Mouse (Mus musculus): ENCODE measurements around the gene Ep400. TPM values are rescaled to one million over a fixed set of nuclear protein-coding genes. Genes with fewer than 3 reads are reported as not detected.

Ep400 gene
- polyA plus RNA-seq, 1 experiment from 2014 or later = 42.6 TPM

- no peak for ATAC-seq (ENCODE audit: insufficient number of reproducible peaks, insufficient read depth, low FRiP score, low TSS enrichment, low read depth)
- no peak overlapping the region for H3K27ac ChIP-seq
- 58% methylated on average over 2 of the region's 2 CpGs for WGBS
Measured at GRCm38 (mm10) chr5:110624319-110624718, 146.2 kb downstream of the Ep400 start.

DNA sequence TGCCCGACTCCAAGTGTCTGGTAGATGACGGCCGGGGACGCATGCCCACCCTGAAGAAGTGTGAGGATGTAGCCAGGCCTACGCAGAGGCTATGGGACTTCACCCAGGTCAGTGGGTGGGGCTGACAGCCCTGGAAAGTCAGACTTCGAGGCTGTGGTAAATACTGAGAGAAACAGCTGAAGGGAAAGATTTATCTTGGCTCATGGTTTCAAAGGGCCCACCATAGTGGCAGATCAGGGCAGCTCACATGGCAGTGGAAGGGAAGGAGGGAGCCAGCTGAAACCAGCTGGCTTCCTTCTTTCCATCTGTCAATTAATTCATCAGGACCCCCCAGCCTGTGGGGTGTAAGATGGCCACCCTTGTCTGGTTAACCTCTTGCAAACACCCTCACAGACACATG lies 151.3 kb downstream of the Ep400 start:
- Histone ChIP-seq H3K9ac (replicated peaks) (no peak overlapping the region), H3K4me2 (no peak overlapping the region), H3K4me3 (replicated peaks) (no peak overlapping the region), H3K27ac (no peak overlapping the region), H3K4me1 (replicated peaks) (no peaks in the 10 kb centered on the region), H3K36me3 (no peaks in the 10 kb centered on the region), H3K27me3 (no peaks in the 10 kb centered on the region), H3K9me3 (no peaks in the 10 kb centered on the region)
- no peak for ATAC-seq (ENCODE audit: insufficient number of reproducible peaks, insufficient read depth, low FRiP score, low TSS enrichment, low read depth)
- 88% methylated on average over 6 of the region's 6 CpGs for WGBS

More at GRCm38 (mm10) chr5:110624319-110624718, 146.2 kb downstream of the Ep400 start:
- Histone ChIP-seq H3K4me2 (no peak overlapping the region), H3K9ac (replicated peaks) (no peak overlapping the region), H3K27me3 (peaks cover 2% of the 10 kb centered on the region; the same call in 1 of the 2 replicates), H3K4me1 (replicated peaks) (peaks cover 11% of the 10 kb centered on the region), H3K36me3 (no peaks in the 10 kb centered on the region), H3K4me3 (replicated peaks) (no peak overlapping the region), H3K9me3 (no peaks in the 10 kb centered on the region)

Small RNA genes within 50 kb of the gene (microRNA-seq; reads per million reads assigned to microRNA genes)
- gene Mir7026 = 1.9 reads per million

Other genes with a start within 250 kb of the Ep400 start
- gene Galnt9, start 226.4 kb downstream of the Ep400 start, polyA plus RNA-seq (2016; fragmentation: Nextera tagmentation; extraction: Ambion mirVana) = 0.09 TPM in 2 replicates
- gene Noc4l, start 117.3 kb downstream of the Ep400 start, polyA plus RNA-seq (2016; fragmentation: Nextera tagmentation; extraction: Ambion mirVana) = 57.1 and 60.5 TPM in 2 replicates
- gene Ddx51, start 117.3 kb downstream of the Ep400 start, polyA plus RNA-seq (2016; fragmentation: Nextera tagmentation; extraction: Ambion mirVana) = 34.5 and 43.1 TPM in 2 replicates
- 31.5 and 35.5 TPM in 2 replicates for gene Pus1, start 9.9 kb upstream of the Ep400 start, polyA plus RNA-seq (2016; fragmentation: Nextera tagmentation; extraction: Ambion mirVana)
- gene Ulk1, start 39.4 kb upstream of the Ep400 start, polyA plus RNA-seq (2016; fragmentation: Nextera tagmentation; extraction: Ambion mirVana) = 28.2 and 29.6 TPM in 2 replicates
- gene Hscb, start 69.1 kb upstream of the Ep400 start, polyA plus RNA-seq (2016; fragmentation: Nextera tagmentation; extraction: Ambion mirVana) = 30.9 and 33.9 TPM in 2 replicates
- gene Chek2, start 69.3 kb upstream of the Ep400 start, polyA plus RNA-seq (2016; fragmentation: Nextera tagmentation; extraction: Ambion mirVana) = 30.9 and 32.6 TPM in 2 replicates
- 20.0 and 23.0 TPM in 2 replicates for gene Ttc28, start 109.1 kb upstream of the Ep400 start, polyA plus RNA-seq (2016; fragmentation: Nextera tagmentation; extraction: Ambion mirVana)